Mouse (Mus musculus) megakaryocyte progenitor cell, adult 5-6 weeks (primary cell): ENCODE measurements around the gene Tgtp2. TPM values are rescaled to one million over a fixed set of nuclear protein-coding genes. Genes with fewer than 3 reads are reported as not detected.

Source experiments
- total RNA-seq, 2 experiments: library from RNA; stranded (forward) in 1 of 2; stranded (reverse) in 1 of 2; fragments of 157-497, 149-512 nt in 1 of 2; fragments of 200-1000 nt in 1 of 2; gene quantifications; 2 replicates each; pipeline versions ENCODE4 v1.2.3 to v1.2.4; 2015 to 2017

Tgtp2 gene
- total RNA-seq, 2 experiments from 2014 or later = 24.5 to 56.3 TPM

Other genes with a start within 250 kb of the Tgtp2 start
- 11.7 and 12.6 TPM in 2 replicates for gene Trim41, start 246.9 kb downstream of the Tgtp2 start, total RNA-seq (2015)
- gene Trim41, start 246.9 kb downstream of the Tgtp2 start, total RNA-seq (2017) = 63.3 and 72.7 TPM in 2 replicates
- 0.12 and 0.32 TPM in 2 replicates for gene Trim7, start 238.1 kb downstream of the Tgtp2 start, total RNA-seq (2015)
- 0.51 and 3.5 TPM in 2 replicates for gene Trim7, start 238.1 kb downstream of the Tgtp2 start, total RNA-seq (2017)
- gene Gm12184, start 237.6 kb downstream of the Tgtp2 start, total RNA-seq (2015) = 4.6 and 6.8 TPM in 2 replicates
- 14.6 and 22.1 TPM in 2 replicates for gene Gm12184, start 237.6 kb downstream of the Tgtp2 start, total RNA-seq (2017)
- 44.1 and 45.1 TPM in 2 replicates for gene Irgm1, start 192.5 kb downstream of the Tgtp2 start, total RNA-seq (2015)
- gene Irgm1, start 192.5 kb downstream of the Tgtp2 start, total RNA-seq (2017) = 32.4 and 34.9 TPM in 2 replicates
- 0.39 and 0.84 TPM in 2 replicates for gene Gm5431, start 162.0 kb downstream of the Tgtp2 start, total RNA-seq (2015)
- gene Gm5431, start 162.0 kb downstream of the Tgtp2 start, total RNA-seq (2017) = 0.27 and 0.83 TPM in 2 replicates
- gene Psme2b, start 118.0 kb downstream of the Tgtp2 start, total RNA-seq (2015) = 22.6 and 31.0 TPM in 2 replicates
- 25.4 and 31.7 TPM in 2 replicates for gene Psme2b, start 118.0 kb downstream of the Tgtp2 start, total RNA-seq (2017)
- 0.64 and 0.94 TPM in 2 replicates for gene Olfr56, start 85.3 kb downstream of the Tgtp2 start, total RNA-seq (2015)
- gene Olfr56, start 85.3 kb downstream of the Tgtp2 start, total RNA-seq (2017) = 1.3 and 1.9 TPM in 2 replicates
- gene 9930111J21Rik1, start 84.8 kb downstream of the Tgtp2 start, total RNA-seq (2015) = 13.7 and 14.1 TPM in 2 replicates
- gene 9930111J21Rik1, start 84.8 kb downstream of the Tgtp2 start, total RNA-seq (2017) = 7.6 and 8.2 TPM in 2 replicates
- gene Gm12185, start 72.0 kb downstream of the Tgtp2 start, total RNA-seq (2015) = 0.07 and 0.54 TPM in 2 replicates
- gene Gm12185, start 72.0 kb downstream of the Tgtp2 start, total RNA-seq (2017) = 1.5 and 4.9 TPM in 2 replicates
- gene Tgtp1, start 70.0 kb downstream of the Tgtp2 start, total RNA-seq (2015) = 2.6 and 5.0 TPM in 2 replicates
- gene Tgtp1, start 70.0 kb downstream of the Tgtp2 start, total RNA-seq (2017) = 3.0 and 7.8 TPM in 2 replicates
- 26.0 and 37.5 TPM in 2 replicates for gene 9930111J21Rik2, start 13.0 kb downstream of the Tgtp2 start, total RNA-seq (2015)
- gene 9930111J21Rik2, start 13.0 kb downstream of the Tgtp2 start, total RNA-seq (2017) = 25.2 and 29.4 TPM in 2 replicates
- 129 and 147 TPM in 2 replicates for gene Ifi47, start 12.4 kb upstream of the Tgtp2 start, total RNA-seq (2015)
- gene Ifi47, start 12.4 kb upstream of the Tgtp2 start, total RNA-seq (2017) = 54.3 and 57.2 TPM in 2 replicates
- not detected in 2 replicates for gene Olfr1396, start 50.7 kb upstream of the Tgtp2 start, total RNA-seq (2015)
- not detected in 2 replicates for gene Olfr1396, start 50.7 kb upstream of the Tgtp2 start, total RNA-seq (2017)
- not detected in 2 replicates for gene Olfr1395, start 78.1 kb upstream of the Tgtp2 start, total RNA-seq (2015)
- not detected in 2 replicates for gene Olfr1395, start 78.1 kb upstream of the Tgtp2 start, total RNA-seq (2017)
- not detected in 2 replicates for gene Olfr1394, start 90.2 kb upstream of the Tgtp2 start, total RNA-seq (2015)
- gene Olfr1394, start 90.2 kb upstream of the Tgtp2 start, total RNA-seq (2017) = not detected in 2 replicates
- gene Btnl9, start 123.0 kb upstream of the Tgtp2 start, total RNA-seq (2015) = 3.8 and 7.1 TPM in 2 replicates
- gene Btnl9, start 123.0 kb upstream of the Tgtp2 start, total RNA-seq (2017) = 7.5 and 13.9 TPM in 2 replicates
- gene Zfp62, start 139.1 kb upstream of the Tgtp2 start, total RNA-seq (2015) = 59.9 and 71.0 TPM in 2 replicates
- 78.4 and 133 TPM in 2 replicates for gene Zfp62, start 139.1 kb upstream of the Tgtp2 start, total RNA-seq (2017)
- gene Mgat1, start 180.0 kb upstream of the Tgtp2 start, total RNA-seq (2015) = 36.3 and 40.9 TPM in 2 replicates
- 54.2 and 61.9 TPM in 2 replicates for gene Mgat1, start 180.0 kb upstream of the Tgtp2 start, total RNA-seq (2017)
- 0.05 TPM in 2 replicates for gene Olfr1393, start 214.1 kb upstream of the Tgtp2 start, total RNA-seq (2015)
- not detected in 2 replicates for gene Olfr1393, start 214.1 kb upstream of the Tgtp2 start, total RNA-seq (2017)
- gene Olfr1392, start 221.1 kb upstream of the Tgtp2 start, total RNA-seq (2015) = not detected in 2 replicates
- not detected in 2 replicates for gene Olfr1392, start 221.1 kb upstream of the Tgtp2 start, total RNA-seq (2017)
- gene Olfr10, start 240.5 kb upstream of the Tgtp2 start, total RNA-seq (2015) = not detected in 2 replicates
- not detected in 2 replicates for gene Olfr10, start 240.5 kb upstream of the Tgtp2 start, total RNA-seq (2017)